Mouse (Mus musculus) embryo, embryonic 10.5 days (tissue): ENCODE results near the gene Dnmt1.
"Not testable (repeated sequence)": the region's sequence is repeated elsewhere in the genome, so short reads cannot be mapped to it uniquely, and the experiment has no call there.

ENCODE experiments used
- DNase-seq: peaks from one replicate; pipeline ENCODE4 v3.0.0-alpha.2; 2015; ENCODE audit warnings: low spot score

Dnmt1 gene

DNA sequence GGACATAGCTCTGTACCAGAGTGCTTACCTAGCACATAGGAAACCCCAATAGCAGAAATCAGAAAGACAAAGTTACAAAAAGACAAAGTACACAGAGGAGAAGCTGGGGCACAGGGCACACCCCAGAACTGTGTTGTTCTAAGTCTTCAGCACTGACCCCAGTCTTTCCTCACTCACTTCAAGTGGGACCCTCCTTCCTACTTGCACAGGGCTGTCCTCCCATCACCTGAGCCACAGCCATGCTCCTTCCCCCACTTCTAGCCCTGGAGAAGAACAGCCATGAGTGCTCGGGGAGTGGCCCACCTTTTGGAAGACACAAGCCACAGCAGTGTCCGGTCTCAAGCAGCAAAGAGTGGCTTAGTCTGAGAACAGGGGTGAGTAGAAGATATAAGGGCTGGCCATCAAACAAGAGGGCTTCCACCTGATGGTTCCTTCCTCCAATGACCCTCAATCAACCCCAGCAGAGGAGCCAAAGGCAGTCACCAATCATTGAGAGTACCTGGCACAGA is at the start of gene Dnmt1:
Gene Dnmt1, minus strand, starts transcription at position 459 of the 509 bp plus-strand sequence.
- DNase-seq = no peak

DNA sequence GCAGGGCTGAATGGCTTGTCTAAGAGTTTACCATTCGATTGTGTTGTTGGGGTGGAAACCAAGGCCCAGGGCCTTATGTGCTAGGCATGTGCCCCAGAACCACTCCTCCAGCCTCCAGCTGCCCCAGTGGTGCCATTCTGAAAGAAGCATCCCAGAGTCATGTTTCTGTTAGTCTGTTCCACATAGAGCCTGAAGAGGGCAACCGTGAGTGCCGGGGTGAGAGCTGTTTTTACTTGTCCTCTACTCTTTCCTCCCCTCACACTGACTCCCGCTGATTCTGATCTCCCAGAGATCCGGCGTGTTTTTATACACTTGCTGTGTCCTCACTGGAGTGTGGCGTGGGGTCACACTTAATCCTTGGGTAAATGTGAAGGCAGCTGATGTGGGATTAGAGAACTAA is 48.3 kb upstream of the Dnmt1 start:
- DNase-seq = no peak

DNA sequence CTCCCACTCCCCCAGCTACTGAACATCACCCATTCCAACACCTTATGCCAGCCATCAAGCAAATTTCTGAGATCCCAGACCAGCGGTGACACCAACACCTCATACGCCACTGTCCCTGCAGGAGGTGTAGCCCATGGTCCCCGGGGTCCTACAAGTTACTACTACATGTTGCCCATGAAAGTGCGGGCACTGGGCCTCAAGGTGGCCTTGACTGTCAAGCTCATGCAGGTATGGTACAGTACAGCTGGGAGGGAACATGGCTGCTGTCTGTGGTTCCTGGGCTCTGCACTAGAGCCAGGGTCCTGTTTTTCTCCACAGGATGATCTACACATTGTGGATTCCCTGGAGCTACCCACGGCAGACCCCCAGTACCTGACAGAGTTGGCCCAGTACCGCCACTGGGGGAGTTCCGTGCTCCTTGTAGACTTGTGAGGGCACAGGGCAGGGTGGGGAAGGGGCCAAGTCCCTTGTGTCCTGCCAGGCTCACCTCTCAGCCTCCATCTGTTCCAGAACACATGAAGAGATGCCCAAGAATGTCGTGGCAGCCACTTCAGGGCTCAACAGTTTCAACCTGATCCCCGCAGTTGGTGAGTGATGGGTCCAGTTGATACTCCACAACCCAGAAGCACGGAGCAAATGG is 47.7 kb upstream of the Dnmt1 start:
- DNase-seq = no peak

DNA sequence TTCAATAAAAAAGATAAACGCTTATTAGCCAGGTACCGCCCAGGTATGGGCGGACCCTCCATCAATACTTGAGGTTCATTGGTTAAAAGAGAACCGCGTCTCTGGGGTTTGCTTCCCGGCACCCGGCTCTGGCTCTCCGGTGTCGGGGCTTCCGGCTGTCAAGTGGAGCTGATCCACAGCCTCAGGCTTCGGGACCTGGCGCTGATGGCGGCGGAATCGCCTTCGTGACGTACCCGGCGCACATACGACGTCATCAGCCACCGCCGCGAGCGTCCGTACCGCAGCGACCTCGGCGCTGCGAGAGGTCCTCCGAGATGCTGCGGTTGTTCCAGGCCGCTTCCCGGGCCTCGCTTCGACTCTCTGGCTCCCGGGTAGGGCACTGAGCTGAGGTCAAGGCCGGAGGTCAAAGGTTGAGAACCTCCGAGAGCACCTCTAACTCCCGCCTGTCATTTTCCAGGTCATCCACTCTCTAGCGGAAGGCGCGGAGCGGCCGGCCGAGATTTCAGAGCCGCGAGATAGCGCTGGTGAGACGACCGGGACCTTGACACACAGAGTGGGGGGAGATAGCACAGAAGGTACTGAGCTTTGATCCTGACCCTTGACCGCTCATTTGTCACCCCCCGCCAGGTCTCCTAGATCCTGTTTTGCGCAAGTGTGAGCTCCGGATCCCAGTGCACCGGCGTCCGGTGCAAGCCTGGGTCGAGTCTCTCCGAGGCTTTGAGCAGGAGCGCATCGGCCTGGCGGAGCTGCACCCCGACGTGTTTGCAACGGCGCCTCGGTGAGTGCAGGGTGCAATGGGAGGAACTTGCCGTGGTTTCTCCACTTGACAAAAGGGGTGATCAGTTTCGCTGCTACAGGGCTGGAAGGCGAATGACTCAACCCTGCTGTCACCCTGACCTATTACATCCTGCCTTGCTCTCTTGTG is 43.2 kb upstream of the Dnmt1 start, which contains the start of gene Mrpl4:
Gene Mrpl4, plus strand, starts transcription at position 112 of the 925 bp plus-strand sequence.
- peak; percentile 91 for DNase-seq

DNA sequence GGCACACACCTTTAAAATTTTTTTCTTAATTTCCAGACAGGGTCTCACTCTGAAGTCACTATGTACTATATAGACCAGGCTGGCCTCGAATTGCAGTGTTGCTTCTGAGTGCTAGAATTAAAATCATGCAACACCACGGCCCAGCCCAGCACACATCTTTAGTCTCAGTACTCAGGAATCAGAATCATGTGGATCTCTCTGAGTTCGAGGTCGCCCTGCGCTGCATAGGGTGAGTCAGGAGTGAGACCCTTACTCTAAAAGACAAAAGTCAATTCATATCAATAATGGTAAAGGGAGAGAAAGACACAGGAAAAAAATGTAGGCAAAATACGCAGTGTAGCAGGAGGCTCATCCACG is 42.6 kb upstream of the Dnmt1 start:
- DNase-seq = no peak

DNA sequence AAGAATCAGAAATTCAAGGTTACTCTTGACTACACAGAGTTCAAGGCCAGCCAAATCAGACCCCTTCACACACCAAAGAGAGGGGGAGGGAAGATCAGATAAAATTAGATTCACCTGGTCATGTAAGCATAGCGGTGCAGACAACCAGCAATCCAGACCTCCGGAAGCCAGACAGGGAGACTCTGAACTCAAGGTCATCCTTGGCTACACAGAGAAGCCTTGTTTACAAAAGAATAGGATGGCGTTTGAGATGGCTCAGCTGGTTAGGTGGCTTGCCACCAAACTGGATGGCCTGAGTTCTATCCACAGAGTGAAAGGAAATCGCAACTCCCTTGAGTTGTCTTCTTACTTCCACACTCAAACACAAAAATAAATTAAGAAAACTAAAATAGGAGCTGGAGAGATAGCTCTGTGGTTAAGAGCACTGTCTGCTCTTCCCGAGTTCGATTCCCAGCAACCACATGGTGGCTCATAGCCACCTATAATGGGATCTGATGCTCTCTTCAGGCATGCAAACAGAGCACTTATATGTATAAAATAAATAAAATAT is 42.0 kb upstream of the Dnmt1 start:
- no peak for DNase-seq

DNA sequence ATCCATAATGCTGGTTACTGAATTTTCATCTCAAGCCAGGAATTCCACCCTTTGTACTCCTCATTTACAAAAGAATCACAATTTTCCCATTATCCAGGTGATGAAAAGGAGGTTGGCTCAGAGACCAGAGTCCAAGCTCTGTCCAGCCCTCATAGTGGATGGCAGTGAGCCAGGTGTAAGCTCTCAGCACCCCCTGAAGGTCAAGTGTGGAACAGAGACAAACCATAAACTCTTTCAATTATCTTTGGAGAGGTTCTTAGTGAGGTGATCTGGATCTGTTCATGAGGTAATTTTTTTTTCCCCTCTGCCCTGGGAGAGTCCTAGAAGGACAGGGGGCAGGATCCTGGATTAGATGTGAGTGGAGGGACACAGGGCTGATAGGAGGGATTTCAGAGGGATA is 41.1 kb upstream of the Dnmt1 start:
- peak; percentile 56 for DNase-seq

DNA sequence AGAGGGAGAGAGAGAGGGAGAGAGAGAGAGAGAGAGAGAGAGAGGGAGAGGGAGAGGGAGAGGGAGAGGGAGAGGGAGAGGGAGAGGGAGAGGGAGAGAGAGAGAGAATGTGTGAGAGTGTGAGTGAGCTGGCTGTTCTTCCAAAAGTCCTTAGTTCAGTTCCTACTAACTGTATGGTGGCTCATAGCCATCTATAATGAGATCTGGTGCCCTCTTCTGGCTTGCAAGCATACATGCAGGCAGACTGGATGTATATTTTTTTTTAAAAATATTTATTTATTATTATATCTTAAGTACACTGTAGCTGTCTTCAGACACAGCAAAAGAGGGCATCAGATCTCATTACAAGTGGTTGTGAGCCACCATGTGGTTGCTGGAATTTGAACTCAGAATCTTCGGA is 38.6 kb upstream of the Dnmt1 start:
- not testable (repeated sequence) for DNase-seq

DNA sequence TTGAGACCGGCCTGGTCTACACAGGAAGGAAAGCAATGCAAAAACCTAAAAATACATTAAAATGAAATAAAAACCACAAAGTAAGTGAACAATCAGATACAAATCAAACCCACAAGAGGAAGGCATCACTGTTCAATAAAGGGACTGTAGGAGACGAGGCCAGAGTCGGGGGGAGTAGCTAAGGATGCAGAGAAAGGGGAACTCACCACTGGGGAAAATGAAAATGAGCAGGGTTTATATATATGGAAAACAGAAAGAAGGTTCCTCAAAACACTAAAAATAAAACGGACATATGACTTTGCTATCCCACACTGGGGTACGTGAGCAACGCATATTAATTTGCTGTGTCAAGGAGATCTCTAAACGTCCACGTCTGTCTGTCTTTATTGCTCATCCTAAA is 37.4 kb upstream of the Dnmt1 start:
- no peak for DNase-seq

DNA sequence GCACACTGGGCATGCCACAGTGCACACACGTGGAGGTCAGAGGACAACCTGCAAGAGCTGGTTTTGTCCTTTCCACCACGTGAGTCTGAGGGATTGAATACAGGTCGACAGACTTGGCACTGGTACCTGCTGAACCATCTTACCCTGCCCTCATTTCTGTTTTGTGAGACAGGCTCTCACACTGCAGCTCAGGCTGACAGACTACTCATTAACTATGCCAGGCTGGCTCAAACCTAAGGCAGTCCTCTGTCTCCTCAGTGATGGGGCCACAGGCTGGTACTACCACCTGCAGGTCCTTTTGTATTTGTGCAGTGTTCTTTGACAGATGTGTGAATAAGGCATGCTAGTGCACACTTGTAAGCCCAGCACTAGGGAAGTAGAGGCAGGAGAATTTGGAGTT is 35.4 kb upstream of the Dnmt1 start:
- no peak for DNase-seq

DNA sequence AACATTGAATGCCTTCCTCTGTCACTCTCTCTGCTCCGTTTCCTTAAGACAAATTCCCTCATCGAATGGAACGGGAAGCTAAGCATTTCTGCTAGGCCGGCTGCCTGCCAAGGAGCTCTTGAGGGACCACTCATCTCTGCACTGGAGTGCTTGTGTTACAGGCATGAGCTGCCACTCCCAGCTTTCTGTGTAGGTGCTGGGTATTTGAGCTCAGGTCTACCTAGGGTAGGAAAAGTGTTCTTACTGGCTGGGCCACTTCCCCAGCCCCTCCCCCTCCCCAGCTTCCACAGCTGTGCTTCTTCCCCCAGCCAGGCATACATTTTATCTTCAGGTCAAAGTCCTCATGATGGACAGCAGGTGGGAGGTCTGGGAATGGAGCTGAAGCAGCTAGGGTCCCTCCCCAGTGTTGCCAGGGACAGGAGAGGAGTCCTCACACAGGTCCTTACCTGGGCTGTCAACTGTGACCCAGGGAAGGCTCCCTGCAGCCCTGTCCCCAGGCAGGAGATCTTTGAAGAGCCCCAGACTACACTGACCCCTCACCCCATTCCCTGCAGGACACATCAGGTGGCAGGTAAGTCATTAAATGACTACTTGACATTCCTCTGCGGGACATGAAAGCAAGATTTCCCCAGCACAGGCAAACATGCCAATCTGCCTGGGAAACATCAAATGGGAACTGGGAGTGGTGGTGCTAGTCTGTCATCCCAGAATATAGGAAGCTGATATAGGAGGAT is 33.6 kb upstream of the Dnmt1 start:
- DNase-seq = no peak

DNA sequence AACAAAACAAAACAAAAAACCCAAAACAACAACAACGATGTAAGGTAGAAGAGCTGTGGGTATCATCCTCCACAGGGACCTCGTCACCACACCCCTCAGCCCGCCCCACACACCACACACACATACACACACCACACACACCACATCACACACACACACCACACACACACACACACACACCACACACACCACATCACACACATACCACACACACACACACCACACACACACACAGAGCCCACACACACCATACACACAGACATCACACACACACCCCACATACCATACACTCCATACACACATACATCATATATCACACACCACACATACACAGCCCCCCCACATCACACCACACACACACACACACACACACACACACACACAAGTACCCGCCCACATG is 31.9 kb upstream of the Dnmt1 start:
- DNase-seq = no peak

DNA sequence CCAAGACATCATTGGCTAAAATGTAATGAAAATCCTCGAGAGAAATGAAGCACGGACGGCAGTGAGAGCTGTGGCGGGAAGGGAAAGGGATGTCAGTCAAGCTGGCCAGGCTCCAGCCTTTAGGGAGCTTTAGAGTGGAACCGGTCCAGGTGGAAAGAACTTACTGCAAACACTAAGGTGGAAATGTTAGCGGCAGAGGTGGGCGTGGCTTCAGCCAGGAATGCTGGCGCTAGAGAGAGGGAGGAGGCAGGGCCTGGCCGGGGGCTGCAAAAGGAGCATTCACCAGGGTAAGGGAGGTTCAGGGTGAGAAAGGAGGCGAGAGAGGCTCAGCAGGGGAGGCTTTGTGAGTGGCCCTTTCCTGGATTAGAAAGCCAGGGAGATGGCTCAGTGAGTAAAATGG is 31.2 kb upstream of the Dnmt1 start:
- peak; percentile 55 for DNase-seq

DNA sequence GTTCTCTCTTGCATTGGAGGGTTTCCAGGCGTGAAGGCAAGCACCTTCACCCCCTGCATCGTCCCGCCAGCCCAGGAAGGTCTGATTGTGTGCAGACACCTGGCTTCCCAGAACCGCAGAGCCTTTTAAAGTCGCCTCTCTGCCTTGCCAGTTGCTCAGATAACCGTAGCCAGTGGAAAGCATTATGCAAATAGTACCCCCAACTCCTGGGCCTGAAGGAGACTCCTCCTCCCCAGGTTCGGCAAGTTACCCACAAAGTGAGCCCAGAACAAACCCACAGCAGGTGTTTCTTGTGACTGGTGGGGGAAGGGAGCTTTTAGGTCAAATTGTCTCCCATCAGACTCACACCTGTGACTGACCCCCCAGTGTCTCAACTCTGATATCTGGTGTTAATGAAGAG is 28.3 kb upstream of the Dnmt1 start:
- DNase-seq = no peak

DNA sequence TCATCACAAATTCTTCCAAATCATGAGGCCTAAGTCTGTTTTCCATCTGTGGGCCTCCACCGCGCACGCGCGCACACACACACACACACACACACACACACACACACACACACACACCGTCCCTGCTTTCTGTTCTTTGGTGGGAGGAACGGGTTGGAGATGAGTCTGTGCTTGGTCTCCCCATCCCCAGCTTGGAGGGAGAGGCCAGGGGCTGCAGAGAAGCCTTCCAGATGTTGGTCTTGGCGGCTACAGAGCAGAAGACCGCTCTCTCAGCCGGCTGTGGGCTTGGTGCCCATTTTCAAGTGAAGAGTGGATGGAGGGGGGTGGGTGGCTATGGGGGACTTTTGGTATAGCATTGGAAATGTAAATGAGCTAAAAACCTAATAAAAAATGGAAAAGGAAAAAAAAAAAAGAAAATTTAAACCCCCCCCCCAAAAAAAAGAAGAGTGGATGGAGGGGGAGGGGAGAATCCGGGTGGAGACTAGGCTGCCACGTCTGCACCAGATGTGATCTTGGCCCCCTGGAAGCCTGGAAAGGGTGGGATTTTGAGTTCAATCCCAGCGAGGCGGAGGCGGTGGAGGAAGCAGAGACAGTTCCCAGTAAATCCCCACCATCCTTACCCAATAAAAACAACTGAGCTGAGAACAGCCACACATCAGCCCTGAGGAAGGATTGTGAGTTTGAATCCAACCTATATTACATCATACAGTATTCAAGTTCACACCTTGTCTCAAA is 27.4 kb upstream of the Dnmt1 start:
- no peak for DNase-seq

DNA sequence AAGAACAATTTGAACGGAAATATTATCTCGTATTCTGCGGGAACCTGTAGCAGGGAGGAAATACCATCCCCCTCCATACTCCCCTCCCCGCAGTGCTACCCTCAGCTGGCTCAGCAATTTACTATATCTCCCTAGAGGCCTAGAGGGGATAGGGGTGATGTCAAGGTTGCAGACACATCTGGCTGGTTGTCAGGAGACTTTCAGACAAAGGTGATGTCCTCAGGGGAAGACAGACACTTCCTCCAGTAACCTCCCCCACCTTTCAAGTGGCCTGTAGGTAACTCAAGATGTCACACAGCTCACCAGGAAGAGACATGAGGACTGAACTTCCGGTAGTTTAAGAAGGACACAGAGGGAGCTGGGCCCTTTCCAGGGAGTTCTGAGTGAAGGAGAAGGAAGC is 23.5 kb upstream of the Dnmt1 start:
- no peak for DNase-seq

DNA sequence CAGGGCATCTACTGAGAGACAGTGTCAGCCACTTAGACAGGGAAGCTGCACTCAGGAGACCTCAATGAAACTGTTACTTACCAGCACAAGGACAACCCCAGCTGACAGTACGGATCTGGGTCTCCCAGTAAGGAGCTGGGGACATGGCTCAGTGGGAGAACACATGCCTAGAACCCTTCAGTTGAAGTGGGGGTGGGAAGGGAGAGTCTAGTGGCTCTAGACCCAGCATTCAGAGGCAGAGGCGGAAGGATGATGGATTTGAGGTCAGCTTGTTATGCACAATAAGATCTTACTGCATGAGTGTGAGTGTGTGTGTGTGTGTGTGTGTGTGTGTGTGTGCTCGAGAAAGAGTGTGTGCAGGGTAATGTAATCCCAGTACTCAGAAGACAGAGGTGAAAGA is 22.5 kb upstream of the Dnmt1 start:
- DNase-seq = no peak

DNA sequence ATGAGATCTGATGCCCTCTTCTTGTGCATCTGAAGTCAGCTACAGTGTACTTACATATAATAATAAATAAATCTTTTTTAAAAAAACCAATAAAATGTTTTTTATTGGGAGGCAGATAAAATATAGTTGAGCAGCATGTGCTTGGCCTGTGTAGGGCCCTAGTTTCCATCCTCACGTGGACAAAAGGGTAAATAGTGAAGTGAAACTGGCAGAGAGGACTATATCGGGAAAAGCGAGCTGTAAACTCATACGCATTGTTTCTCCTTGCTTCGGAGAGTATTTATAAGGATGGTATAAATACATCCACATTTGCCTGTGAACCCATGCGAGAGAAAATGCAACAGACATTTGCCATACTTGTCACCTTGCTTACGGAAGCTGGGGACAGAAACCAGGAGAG is 20.1 kb upstream of the Dnmt1 start:
- no peak for DNase-seq

DNA sequence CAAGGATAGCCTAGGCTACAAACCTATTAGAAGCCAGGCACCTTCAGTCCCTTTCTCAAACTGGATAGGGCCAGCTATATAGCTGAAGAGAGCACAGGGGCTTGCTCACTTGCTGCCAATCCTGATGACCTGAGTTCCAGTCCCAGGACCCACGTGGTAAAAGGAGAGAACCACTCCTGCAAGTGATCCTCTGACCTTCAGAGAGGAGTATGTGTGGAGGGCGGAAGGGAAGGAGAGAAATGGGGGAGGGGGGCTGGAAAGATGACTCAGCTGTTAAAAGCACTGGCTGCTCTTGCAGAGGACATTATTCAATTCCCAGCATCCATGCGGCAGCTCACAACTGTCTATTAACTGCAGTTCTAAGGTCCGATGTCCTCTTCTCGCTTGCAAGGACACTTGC is 19.5 kb upstream of the Dnmt1 start:
- DNase-seq = no peak

DNA sequence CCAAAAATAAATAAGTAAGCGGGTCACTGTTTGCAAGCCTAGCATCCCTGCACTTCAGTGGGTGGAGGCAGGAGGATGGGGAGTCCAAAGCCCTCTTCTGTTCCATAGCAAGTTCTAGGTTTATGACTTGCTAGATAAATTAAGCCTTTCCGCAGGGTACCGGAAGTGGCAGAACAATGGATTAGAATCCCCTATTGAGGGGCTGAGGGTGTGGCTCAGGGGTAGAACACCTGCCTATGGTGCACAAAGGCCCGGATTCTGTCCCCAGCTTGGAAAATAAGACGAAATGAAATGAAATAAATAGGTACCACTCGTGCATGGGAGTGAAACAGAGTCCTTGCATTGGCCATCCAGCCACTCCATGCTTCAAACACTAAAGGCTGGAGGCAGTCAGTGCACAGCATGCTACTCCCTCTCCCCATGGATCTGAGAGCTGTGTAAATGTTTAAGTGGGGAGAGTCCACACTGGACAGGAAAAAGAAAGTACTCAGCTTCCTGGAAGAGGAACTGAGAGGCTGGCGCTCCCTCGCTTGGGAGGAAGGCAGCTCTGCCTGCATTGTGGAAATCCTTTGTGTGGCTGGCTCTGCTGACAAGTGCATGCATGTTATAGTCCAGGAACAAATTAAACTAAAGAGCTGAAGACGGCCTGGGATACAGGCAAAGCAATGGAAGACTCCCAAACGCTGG is 18.9 kb upstream of the Dnmt1 start:
- DNase-seq = no peak
